Mouse (Mus musculus) right cerebral cortex, postnatal 14 days (tissue): ENCODE measurements at regions not wholly inside any gene's neighbourhood (a gene's known extent, or its start where the extent isn't known, plus 50 kb on each side); places are given as distances from the start of the nearest gene placed in this dataset.
A peak's percentile ranks its signal among the peaks of the same experiment; 100 is the strongest.
"Not testable (repeated sequence)": the region's sequence is repeated elsewhere in the genome, so short reads cannot be mapped to it uniquely, and the experiment has no call there.

ENCODE experiments used
- DNase-seq: peaks from one replicate; pipeline ENCODE4 v3.0.0; 2022

GRCm38 (mm10) chr12:6638761-6639281 lies 1263.3 kb upstream of the Klhl29 start:
- peak; percentile 65 for DNase-seq

GRCm38 (mm10) chr12:6637771-6638305 lies 1262.4 kb upstream of the Klhl29 start:
- DNase-seq: no peak

DNA sequence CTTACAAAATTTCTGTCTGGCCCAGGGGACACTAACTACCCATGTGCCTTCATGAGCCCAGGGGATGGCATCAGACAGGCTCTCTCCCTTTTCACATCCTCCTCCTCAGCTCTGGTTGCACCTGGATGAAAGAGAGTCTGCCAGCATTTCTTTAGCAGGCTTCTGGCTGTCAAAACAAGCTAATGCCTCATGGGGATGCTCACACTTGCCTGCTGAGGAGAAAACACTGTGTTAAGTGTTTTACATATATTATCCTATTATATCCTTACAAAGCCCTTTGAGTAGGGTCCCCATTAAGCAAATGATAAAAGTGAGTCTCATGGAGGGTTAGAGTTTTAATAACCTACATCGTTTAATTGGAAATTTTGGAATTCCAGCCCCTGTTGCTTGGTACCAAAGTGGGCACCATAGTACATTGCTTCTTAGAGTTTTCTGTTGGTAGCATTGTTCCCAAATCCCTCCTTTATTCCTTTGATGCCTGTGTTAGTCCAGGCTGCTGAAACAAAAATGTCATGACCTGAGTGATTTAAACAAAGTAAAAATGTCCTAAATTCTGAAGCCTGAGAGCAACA lies 1247.2 kb upstream of the Klhl29 start:
- no peak for DNase-seq

DNA sequence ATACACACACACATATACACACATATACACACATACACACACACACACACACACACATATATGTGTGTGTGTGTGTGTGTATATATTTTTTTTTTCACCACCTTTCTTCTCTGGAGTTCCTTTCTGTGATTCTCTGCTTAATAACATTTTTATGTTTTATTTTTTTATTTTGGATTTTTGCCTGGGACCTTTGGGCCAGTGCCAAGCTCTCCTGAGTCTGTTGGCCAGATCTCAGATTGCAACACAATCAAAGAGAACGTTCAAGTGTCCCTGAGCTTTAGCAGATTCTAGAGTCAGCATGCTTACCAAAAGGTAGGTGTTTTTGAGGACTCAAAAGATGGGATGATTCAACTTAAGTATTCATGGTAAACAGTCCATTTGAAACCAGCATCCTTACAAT lies 1225.6 kb upstream of the Klhl29 start:
- DNase-seq: no peak

DNA sequence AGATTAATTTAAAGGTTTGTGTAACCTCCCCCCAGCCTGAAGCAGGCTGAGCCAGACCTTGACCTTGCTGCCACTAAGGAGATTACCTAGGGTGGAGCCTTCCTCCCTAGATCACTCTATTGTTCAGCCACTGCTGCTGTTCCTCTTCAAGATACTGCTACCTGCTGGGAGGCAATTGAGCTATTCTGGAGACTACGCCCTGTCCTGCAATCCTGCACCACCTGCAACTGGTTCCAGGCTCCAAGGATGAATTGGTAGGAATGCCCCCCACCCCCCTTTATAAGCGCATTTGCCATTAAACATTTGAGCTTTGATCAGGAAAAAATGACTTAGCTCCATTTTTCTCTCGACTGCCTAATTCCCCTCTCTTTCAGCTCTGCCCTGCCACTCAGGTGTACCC lies 1220.0 kb upstream of the Klhl29 start:
- DNase-seq: not testable (repeated sequence)

- DNase-seq: no peak
Measured at GRCm38 (mm10) chr12:6590231-6590630, 1214.7 kb upstream of the Klhl29 start.

DNA sequence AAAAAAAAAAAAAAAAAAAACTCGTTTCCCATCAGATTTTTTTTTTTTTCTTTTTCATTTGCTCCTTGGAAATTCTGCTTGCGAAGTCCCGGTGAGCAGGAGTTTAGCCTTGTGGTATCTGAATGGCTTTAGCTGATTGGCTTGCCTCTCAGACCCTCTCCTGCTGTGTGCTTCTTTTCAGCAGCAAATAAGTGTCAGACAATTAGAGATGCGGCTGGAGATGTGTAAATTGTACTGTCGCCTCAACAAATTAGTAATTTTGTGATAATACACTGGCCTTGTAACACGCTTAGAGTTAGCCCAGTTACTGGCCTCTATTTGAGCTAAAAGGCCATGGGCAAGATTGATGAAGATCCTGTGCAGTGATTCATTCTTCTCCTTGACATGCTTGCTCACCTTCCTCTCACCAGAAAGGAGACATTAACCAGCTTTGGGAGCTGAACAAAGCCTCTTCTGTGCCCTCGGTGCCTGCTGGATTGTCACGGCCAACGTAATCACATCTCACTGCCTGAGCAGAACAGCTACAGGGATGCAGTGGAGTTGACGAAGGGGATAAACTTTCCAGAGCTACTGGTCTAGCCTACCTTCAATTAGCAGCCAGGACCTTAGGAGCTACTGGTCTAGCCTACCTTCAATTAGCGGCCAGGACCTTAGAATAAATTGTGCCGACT lies 1212.7 kb upstream of the Klhl29 start:
- DNase-seq: no peak

DNA sequence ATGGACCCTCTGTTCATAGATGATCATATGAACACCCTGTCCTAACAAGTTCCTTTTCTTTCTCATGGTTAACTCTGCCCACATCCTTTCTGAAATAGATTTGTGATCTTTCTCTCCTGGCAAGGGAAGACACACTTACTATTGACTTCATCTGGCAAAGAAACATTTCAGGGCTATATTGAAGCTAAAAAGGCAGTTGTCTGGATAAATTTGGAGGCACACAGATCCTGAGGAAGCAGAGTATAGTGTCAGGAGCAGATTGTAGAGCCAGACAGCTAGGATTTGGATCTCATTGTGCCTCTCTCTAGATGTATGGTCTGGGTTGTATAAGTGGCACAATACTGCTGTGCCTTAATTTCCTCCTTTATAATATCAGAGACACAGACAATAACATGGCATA lies 1204.7 kb upstream of the Klhl29 start:
- DNase-seq: no peak

- no peak for DNase-seq
Measured at GRCm38 (mm10) chr12:6576866-6577360, 1201.4 kb upstream of the Klhl29 start.
